Mouse (Mus musculus) kidney, postnatal 36 days (tissue): ENCODE measurements around the gene Nacc1.

ENCODE experiments used
- DNase-seq, 2 experiments: peaks; one replicate each; pipeline ENCODE4 v3.0.0; 2021 to 2022; ENCODE audit warnings: mixed read lengths in 2 of 2

Nacc1 gene

GRCm38 (mm10) chr8:84661961-84662571, 25.6 kb downstream of the Nacc1 start:
- peak in 1 of 2 experiments; percentile 69 for DNase-seq

DNA sequence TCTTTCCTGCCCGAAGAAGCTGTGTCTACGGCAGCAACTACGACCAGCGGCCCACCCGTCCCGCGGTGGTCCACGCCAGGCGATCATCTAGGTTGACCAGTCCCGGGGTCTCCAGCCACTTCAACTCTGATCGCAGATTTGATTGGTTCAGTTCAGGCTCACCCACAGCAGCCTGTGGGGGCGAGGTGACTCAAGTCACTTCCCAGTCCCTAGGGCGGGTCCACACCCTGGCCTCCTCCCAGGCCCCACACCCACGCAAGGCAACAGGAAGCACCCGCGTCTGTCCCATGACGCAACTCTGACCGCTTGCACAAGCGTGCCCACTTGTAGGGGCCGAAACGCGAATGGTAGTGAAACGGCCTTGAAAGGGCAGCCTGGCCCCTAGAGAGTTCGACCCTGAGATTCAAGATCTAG, 26.2 kb downstream of the Nacc1 start:
- DNase-seq: peak; percentile 91 to 94

- peak; percentile 78 to 89 for DNase-seq
Observed at GRCm38 (mm10) chr8:84660819-84661457, 26.7 kb downstream of the Nacc1 start.

DNA sequence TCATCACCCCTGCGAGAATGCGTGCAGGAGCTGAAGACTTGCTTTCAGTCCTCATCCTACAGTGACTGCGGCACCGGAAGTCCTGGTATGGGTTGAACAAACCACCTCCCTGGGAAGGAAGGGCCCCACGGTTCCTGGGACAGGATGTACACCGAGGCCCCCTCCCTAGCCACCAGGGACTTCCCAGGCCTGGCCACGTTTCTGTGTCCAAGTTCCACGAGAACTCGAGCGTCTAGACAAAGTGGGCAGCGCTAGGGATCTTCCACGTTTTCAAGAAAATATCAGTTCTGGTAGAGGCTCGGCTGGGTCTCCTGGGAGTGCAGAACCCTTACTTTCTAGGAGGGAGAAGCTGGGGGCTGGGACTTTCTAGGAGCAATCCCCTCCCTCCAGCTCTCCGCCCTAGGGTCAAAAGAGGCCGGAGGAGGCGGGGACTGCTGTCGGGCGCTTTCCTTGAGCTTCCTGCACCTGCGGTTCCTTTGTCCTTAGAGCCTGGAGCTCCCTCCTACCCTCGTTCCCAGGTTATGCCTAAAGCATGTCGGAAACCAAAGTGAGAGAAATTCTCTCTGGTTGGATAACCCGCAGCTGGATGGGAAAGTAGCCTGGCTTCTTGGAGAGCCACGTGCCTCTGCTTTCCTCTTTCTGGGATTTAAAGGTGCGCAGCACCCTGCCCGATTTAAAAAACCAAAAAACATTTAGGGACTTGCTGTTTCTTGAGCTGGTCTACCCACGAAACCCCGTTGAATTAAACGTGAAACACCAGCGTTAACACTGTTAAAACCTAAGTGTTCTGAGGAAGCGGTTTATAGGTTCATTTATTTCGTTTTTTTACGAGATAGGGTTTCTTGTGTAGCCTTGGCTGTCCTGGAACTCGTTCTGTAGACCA, 27.5 kb downstream of the Nacc1 start:
- peak; percentile 79 to 82 for DNase-seq

DNA sequence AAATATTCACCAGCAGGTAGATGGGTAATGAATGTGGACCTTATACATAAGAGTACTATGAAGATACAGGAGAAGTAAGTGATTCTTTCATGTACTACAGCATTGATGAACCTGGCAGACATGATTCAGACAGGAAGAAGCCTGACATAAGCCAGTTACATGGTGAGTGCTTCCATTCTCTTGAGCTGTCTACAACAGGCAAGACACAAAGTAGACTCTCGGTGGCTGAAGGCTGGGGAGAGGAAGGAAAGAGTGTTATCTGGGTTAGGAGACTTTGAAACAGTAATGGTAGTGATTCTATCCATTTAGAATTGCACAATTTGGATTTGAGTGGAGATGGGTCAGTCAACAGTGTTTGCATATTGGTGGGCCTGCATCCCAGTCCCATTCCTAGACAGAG, 28.7 kb downstream of the Nacc1 start:
- DNase-seq: no peak

- DNase-seq: peak in 1 of 2 experiments; percentile 32
Observed at GRCm38 (mm10) chr8:84657680-84658079, 30.0 kb downstream of the Nacc1 start.

DNA sequence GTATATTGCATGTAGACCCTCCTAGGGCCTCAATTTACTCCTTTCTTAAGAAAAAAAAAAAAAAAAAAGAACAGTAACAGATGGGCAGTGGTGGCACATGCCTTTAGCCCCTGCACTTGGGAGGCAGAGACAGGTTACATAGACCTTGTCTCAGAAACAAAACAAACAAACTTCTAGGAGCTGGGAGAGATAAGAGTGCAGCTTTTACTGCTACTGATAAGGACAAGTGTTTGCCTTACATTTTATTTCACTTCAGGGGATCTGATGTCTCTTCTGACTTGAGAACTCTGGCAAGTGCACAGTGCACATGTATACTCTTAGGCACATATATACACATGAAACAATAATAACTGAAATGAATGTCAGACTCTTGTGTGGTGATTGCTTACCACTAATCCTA, 30.5 kb downstream of the Nacc1 start:
- DNase-seq: no peak

DNA sequence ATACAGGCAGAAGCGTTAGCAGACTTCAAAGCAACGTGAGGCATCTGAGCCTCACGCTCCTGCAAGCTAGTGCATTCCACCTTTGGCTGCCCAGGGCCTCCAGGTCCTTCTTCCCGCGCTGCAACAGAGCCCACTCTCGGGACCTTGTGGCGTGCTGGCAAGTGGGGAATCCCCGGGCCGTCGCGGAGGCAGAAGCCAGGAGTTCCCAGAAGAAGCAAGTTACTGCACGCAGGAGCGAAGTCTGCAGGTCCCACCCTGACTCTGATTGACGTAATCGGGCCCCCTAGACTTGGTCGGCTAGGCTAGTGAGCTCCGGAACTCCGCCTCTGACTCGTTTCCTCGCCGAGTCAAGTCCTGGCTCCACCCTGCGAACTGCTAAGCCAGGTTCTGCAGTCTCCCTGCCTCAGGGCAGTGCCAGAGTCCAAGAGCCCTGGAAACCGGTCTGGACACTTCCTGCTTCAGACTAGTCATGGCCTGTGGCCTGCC, 31.0 kb downstream of the Nacc1 start:
- peak; percentile 91 to 96 for DNase-seq

GRCm38 (mm10) chr8:84656191-84656525, 31.5 kb downstream of the Nacc1 start:
- DNase-seq: peak in 1 of 2 experiments; percentile 33

DNA sequence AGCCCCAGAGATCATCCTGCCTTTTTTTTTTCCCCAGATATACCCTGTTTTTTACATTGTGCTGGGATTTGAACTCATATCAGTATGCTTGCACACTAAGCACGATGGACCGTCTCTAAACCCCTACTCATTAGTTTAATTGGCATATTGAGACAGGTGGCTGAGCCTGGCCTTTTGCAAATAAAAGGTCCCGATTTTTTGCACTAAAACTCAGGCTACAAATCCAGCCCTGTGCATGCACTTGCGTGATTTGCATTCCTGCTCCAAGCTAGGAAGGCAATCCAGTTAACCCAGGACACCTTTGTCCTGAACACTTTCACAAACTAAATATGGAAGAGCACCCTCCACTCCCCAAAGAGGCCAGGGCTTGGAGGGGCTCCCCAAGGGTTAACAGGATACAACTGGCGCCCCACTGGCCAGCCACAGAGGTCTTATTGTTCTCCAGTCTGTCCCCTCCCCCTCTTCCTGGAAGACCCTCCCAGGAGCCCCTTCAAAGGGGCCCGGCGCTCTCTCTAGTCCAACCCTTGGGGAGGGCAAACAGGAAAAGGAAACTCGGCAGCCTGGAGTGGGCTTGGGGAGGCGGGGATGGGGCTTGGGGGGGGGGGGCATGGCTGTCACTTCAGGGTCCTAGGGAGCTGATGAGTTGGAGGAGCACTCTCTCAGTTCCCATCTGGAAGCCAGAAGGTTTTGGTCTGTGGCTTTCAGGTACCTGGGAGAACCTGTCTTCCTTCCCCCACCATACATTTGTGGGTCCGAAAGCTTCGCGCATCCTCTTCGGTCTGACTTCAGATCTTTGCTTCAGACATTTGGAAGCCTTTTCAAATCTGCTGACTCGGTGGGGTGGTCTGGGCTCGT, 32.1 kb downstream of the Nacc1 start:
- DNase-seq: peak in 1 of 2 experiments; percentile 37

DNA sequence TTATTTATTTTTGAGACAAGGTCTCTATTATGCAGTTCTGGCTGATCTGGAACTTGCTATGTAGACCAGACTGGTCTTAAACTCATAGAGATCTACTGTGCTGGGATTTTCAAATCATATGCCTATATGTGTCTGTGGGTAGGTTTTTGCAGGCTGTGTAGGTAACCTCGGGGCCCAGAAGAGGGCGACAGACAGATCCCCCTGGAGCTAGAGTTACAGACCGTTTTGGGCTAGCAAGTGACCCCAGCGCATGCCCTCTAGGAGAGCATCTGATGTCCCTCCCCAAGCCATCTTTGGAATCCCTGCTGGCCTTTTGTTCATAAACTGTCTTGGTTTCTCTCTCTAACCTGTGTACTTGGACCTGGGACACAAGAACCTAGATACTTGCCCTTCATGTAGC, 33.1 kb downstream of the Nacc1 start:
- no peak for DNase-seq

DNA sequence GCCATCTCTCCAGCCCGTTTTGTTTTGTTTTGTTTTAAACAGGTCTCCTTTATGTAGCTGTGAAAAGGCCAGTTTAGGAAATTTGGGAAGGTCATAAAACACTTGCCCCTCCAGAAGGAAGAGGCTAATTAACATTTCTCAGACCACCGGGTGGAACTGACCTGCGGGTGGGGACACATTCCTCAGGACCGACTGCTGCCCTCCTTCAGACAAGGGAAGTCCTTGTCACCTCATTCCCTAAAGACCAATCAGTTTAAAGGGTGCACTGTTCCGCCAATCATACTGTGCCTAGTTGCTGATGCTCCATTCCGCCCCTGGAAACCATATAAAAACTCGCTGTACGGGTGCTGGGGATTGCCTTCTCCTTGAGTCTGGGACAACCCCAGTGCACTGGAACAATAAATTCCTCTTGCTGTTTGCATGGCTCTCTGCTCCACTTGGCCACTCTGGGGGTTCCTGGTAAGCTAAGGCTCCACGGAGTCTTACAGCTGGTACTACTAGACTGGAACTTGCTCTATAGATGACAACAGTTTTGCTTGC, 34.5 kb downstream of the Nacc1 start:
- DNase-seq: no peak

- peak in 1 of 2 experiments; percentile 17 for DNase-seq
Observed at GRCm38 (mm10) chr8:84650213-84650612, 37.4 kb downstream of the Nacc1 start.

DNA sequence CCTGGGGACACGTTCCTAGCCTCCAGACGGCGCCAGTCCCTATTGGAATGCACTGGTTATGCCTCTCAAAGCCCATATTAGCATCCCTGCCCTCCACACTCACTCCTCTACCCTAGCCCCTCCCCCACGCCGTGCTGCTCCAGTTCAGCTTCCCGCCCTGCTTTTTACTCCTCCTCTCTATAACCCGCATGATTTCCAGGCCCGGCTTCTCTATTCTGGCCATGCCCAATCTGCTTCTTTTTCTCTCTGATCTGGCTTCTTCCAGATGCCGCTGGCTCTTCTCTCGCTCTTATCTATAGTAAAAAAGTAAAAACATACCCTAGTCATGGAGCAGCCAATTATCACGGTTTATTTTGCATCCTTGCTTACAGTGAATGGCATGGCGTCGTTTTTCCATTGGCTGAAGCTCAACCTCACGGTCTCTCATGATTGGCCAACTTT, 40.2 kb downstream of the Nacc1 start:
- peak in 1 of 2 experiments; percentile 53 for DNase-seq

- DNase-seq: no peak
Observed at GRCm38 (mm10) chr8:84646800-84647199, 40.9 kb downstream of the Nacc1 start.

DNA sequence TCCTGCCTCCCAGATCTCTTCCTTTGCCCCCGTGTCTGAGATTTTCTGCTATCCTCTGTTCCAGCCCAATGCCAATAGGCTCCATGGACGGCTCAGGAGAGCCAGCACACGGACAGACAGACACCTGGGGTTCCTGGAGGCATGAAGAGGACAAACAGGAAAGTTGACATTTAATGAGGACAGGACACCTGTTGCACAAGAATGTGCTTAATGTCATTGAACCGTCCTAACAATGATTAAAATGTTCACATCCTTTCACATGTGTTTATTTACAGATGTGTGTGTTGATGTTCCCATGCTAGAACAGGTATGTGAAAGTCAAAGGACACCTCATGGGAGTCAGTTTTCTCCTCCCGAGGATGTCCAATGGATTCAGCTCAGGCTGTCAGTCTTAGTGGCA, 44.6 kb downstream of the Nacc1 start:
- no peak for DNase-seq

DNA sequence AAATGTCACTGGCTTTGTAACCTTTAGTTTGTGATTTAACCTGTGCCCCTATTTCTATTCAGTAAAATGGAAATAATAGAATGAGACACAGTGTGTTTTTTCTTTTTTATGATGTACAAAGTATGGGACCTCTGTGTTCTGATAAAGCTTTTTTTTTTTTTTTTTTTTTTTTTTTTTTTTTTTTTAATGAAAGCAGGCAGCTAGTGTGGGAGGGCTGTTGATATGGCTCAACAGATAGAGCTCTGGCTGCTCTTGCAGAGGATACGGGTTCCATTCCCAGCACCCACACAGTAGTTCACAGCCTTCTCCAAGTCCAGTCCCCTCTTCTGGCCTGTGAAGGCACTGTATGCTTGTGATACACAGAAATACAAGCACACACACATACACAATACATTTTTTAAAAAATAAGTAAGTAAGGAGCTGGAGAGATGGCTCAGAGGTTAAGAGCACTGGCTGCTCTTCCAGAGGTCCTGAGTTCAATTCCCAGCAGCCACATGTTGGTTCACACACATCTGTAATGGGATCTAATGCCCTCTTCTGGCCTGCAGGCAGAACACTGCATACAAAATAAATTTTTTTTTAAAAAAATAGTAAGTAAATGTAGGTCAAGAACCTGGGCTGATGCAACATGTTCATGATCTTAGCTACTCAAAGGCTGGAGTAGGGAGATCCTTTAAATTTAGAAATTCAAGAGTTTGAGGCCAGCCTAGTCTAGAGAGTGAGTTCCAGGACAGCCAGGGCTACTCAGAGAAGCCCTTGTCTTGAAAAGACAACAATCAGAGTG, 45.9 kb downstream of the Nacc1 start:
- no peak for DNase-seq

DNA sequence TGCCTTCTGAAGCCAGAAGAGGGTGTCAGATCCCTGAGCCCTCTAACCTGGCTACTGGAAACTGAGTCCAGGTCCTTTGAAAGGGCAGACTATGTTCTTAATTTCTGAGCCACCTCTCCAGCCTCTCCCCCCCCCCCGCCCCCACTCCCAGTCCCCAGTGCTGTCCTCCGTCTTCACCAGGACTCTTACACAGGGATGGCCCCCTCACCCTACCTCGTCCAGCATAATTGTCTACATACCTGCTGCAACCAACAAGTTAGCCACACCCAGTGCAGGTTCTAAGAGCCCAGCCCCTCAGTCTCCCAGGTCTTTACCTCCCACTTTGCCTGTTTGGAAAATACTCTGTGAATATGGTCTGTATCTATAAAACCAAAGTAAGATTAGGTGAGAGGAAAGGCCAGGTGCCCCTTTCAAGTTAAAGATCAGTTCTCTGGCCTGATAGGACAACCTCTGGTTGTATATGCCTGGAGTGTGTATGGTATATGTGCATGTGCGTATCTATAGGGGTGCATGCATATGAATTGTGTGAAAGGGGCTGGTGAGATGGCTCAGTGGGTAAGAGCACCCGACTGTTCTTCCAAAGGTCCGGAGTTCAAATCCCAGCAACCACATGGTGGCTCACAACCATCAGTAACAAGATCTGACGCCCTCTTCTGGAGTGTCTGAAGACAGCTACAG, 46.9 kb downstream of the Nacc1 start:
- no peak for DNase-seq

DNA sequence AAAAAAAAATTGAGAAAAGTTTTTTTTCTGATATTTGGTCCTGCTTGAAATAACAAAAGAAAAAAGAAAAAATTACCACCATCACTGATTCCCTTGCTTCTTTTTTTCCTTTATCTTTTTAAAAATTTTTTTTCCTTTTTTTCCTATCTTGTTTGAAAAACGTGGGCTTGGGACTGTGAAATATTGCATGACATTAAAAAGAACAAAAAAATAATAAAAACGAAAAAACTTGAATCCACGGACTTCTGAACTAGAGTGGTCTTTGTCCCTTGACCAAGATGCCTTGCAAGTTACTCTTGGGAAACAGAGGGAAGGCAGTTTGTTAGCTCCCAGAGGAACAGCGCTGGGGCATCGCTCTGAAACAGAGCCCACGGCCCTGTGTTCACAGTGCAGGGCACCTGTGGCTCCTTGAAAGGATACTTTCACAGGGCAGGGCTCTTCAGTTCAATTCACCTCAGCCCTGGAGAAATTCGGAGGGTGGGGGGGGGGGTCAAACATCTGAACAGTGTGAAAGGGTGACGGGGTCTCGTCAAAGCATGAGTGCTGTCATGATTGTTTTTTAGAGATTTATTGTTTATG, 47.6 kb downstream of the Nacc1 start:
- no peak for DNase-seq
